Mouse (Mus musculus) erythroid progenitor cell, adult 5-6 weeks (primary cell): ENCODE data around the gene Olfm4. TPM values are rescaled to one million over a fixed set of nuclear protein-coding genes. Genes with fewer than 3 reads are reported as not detected.

Experiments
- ATAC-seq: replicated peaks from 2 replicates; pipeline ENCODE4 v1.8.0; 2016; ENCODE audit warnings: moderate number of reproducible peaks, mild to moderate bottlenecking, moderate TSS enrichment, inconsistent platforms; ENCODE audit not compliant: poor library complexity, low FRiP score, severe bottlenecking
- total RNA-seq, 2 experiments: library from RNA; stranded (forward) in 1 of 2; stranded (reverse) in 1 of 2; fragments of 150-400 nt in 1 of 2; fragments of 186-747, 209-891 nt in 1 of 2; gene quantifications; 2 replicates each; pipeline versions ENCODE4 v1.2.3 to v1.2.4; 2015 to 2017; ENCODE audit warnings: low replicate concordance in 2 of 2

Gene Olfm4
- total RNA-seq (2015; ENCODE audit: low replicate concordance) (14.7 and 18.0 TPM in 2 replicates), total RNA-seq (2017; ENCODE audit: low replicate concordance) (8.1 and 10.1 TPM in 2 replicates)

- ATAC-seq: no peak
These were observed at the start of gene Olfm4 for GRCm38 (mm10) chr14:79983781-79984180. Olfm4 (plus strand) TSS chr14:79984081.

- ATAC-seq: no peak
These were observed 49.5 kb upstream of the Olfm4 start for GRCm38 (mm10) chr14:79934426-79934825.

- no peak for ATAC-seq
These were observed 46.9 kb upstream of the Olfm4 start for GRCm38 (mm10) chr14:79936879-79937468.

- no peak for ATAC-seq
These were observed 38.0 kb upstream of the Olfm4 start for GRCm38 (mm10) chr14:79945876-79946275.

GRCm38 (mm10) chr14:79955678-79956077 is 28.2 kb upstream of the Olfm4 start:
- no peak for ATAC-seq

GRCm38 (mm10) chr14:79957789-79958487 is 25.9 kb upstream of the Olfm4 start:
- ATAC-seq: no peak

- no peak for ATAC-seq
These were observed 22.7 kb upstream of the Olfm4 start for GRCm38 (mm10) chr14:79961187-79961586.

GRCm38 (mm10) chr14:79961602-79962001 is 22.3 kb upstream of the Olfm4 start:
- no peak for ATAC-seq

- no peak for ATAC-seq
These were observed 13.7 kb upstream of the Olfm4 start for GRCm38 (mm10) chr14:79970165-79970564.

GRCm38 (mm10) chr14:79970928-79971738 is 12.7 kb upstream of the Olfm4 start:
- ATAC-seq: no peak

- ATAC-seq: no peak
These were observed 2.4 kb upstream of the Olfm4 start for GRCm38 (mm10) chr14:79981437-79981836.

GRCm38 (mm10) chr14:79985137-79985670 is 1.3 kb downstream of the Olfm4 start:
- no peak for ATAC-seq

- ATAC-seq: no peak
These were observed 1.8 kb downstream of the Olfm4 start for GRCm38 (mm10) chr14:79985696-79986095.

- ATAC-seq: no peak
These were observed 3.0 kb downstream of the Olfm4 start for GRCm38 (mm10) chr14:79986831-79987230.

- no peak for ATAC-seq
These were observed 5.9 kb downstream of the Olfm4 start for GRCm38 (mm10) chr14:79989785-79990184.

- no peak for ATAC-seq
These were observed 6.7 kb downstream of the Olfm4 start for GRCm38 (mm10) chr14:79990547-79990946.

GRCm38 (mm10) chr14:79997534-79997933 is 13.7 kb downstream of the Olfm4 start:
- no peak for ATAC-seq

- no peak for ATAC-seq
These were observed 16.2 kb downstream of the Olfm4 start for GRCm38 (mm10) chr14:80000110-80000531.

- ATAC-seq: no peak
These were observed 23.8 kb downstream of the Olfm4 start for GRCm38 (mm10) chr14:80007686-80008085.

GRCm38 (mm10) chr14:80010426-80010825 is 26.5 kb downstream of the Olfm4 start:
- ATAC-seq: no peak
